Mouse (Mus musculus) testis, postnatal 14 days (tissue): ENCODE measurements around the gene Bcl11a.

ENCODE experiments used
- DNase-seq: peaks from one replicate; pipeline ENCODE4 v3.0.0; 2021; ENCODE audit warnings: low spot score

The Bcl11a gene

DNA sequence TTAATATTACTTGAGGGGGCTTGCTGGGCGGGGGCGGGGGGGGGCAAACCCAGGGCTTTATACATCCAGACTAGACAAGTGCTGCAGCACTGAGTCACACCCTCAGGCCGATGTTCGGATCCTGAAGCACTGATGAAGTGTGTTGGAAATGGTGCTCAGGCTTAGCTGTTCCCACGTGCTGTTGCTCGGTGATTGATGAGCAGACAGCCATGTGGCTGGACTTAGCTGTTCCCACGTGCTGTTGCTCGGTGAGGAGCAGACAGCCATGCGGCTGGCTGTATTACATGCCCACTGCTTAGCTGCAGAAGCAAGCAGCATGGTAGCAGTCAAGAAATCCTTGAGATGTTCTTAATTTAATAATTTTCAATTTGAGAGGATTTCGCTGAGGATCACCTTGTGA is 75.2 kb downstream of the Bcl11a start:
- DNase-seq: no peak

DNA sequence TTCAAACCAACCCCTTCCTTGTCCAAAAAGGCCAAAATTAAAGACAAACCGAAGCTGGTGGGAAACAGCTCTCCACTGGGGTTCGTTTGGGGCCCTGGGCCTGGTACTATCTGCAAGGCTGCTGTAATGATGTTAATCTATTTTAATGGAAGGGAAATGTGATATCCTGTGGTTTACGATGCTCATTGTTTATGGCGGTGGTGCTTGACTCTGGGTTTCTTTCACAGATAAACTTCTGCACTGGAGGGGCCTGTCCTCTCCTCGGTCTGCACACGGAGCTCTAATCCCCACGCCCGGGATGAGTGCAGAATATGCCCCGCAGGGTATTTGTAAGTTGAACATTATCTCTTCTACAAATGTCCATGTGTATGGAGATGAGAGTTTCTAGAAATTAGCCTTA is 80.2 kb downstream of the Bcl11a start:
- DNase-seq: no peak

DNA sequence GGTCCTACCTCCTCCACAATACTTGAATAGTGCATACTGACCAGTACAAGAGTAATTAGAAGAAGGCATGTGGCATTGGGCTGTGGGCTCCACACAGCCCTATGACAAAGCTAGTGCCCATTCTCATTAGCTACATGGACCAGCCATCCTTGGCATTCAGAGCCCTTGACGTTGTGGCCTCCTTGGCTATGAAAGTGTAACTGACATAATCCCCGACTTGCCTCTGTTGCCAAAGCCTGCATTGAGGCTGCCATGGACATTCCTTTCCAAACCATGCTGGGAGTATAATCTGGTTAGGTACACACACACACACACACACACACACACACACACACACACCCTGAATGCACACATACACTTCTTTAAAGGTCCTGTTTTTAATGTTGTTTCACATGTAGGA is 81.8 kb downstream of the Bcl11a start:
- DNase-seq: no peak

DNA sequence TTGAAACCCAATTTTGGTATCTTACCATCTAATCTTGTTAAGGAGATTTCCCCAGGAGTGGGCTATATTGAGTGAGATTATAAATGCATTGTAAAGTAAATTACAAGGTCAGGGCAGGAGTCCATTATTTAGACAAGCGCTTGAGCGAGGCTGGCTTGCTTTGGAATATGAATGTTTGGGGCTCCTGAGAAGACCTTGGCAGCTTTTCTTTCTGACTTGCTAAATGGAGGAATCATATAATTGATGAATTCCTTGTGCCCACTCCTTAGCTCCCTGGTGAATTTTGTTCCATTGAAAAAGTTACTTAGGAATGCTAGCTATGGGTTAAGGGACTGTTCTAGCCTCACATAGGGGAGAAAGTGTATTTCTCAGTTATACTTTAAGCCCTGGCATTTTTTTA is 83.6 kb downstream of the Bcl11a start:
- no peak for DNase-seq

DNA sequence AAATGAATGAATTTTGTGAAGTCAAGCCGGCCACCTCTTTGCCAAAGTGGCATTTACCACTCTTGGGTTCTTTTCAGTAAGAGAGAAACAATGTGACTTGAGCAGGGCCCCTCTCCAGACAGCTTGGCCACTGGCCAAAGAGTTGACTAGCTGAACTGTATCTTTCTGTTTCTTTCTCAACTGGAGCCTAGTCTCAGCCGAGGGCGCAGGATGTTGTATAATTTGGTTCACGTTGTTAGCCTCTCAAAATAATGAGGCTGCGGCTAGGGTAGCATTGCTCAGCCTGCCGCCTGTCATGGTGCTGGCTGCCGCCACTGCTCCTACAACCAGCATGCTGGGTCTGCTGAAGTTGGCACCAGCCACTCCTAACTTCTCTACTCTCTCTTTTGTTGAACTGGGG is 84.2 kb downstream of the Bcl11a start:
- peak; percentile 56 for DNase-seq

- DNase-seq: no peak
Observed at GRCm38 (mm10) chr11:24163072-24163471, 85.2 kb downstream of the Bcl11a start.

- DNase-seq: no peak
Observed at GRCm38 (mm10) chr11:24164065-24164464, 86.2 kb downstream of the Bcl11a start.

- no peak for DNase-seq
Observed at GRCm38 (mm10) chr11:24171675-24172285, 93.9 kb downstream of the Bcl11a start.

DNA sequence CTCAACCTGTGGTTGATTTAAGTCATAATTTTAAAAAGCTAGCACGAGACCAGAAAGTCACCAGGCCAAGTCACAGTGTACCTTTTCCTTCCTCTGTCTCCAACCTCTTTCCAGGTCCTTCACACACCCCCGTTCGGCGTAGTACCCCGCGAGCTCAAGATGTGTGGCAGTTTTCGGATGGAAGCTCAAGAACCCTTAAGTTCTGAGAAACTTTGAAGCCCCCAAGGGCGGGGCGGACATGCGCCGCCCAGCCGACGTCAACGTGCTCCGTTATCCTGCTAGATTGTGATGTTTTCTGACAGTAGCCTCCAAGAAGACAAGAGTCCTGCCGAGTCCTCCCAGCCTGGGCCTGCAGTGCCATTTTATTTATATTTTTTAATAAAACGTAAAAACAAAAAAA is 94.7 kb downstream of the Bcl11a start:
- no peak for DNase-seq

DNA sequence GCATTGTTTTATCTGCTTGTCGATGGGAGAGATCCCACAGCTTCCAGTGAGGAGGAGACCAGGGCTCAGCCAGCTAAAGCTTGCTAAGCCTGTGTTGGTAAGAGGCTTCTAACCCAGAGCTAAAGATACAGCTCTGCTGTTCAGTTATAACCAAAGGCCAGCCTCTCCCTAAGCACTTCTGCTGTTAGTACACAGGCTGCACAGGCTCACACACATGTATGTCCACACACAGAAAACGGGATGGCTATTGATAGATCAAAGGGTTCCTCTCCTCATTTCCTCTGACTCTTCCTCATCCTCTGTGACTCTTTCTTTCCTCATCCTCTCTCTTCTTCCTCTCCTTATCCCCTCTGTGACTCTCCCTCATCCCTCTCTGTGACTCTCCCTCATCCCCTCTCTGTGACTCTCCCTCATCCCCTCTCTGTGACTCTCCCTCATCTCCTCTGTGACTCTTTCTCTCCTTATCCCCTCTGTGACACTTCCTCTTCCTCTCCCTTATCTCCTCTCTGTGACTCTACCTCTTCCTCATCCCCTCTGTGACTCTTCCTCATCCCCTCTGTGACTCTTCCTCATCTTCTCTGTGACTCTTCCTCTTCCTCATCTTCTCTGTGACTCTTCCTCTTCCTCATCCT is 96.4 kb downstream of the Bcl11a start:
- no peak for DNase-seq

DNA sequence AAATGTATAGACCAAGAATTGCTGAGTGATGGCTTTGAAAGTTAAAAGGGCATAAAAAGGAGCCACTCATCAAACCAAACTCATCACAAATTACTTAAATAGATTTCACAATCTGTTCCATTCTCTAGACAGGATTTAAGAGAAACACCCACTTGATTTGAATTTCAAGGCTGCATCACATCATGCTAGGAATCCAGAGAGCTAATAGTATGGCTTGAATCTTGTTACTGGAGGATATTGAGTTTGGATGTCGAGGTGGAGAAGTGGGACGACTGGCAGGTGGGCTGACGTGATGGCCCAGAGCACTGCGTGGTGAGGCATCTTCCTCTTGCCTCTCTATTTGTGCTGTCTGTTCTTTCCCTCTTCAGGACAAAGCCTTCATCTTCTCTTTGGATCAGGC is 99.6 kb downstream of the Bcl11a start:
- no peak for DNase-seq

DNA sequence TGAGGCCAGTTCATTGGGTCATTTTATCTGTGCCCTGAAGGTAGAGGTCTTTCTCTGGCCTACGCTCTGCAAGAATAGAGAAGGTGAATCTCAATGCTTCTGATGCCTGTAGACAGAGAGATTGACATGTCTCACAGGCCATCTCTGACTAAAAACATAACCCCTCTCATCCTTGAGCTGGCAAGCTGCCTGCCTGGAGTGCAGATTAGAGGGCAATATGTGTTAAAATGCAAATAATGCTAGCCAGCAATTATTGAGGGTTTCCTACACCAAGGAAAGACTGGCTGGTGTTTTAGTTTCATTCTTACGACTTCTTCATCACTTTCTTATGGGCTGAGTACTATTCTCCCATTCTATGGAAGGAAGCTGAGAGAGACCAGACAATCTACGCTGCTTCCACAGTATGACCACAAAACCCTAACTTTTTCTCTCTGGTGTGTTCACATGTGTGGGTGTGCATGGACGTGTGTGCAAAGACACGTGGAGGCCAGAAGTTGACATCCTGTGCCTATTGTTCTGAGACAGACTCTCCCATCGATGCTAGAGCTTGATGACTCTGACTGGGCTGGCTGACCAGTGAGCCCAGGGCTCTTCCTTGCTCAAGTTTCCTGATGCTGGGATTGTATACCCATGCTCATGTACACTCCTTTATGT is 101.1 kb downstream of the Bcl11a start:
- no peak for DNase-seq

DNA sequence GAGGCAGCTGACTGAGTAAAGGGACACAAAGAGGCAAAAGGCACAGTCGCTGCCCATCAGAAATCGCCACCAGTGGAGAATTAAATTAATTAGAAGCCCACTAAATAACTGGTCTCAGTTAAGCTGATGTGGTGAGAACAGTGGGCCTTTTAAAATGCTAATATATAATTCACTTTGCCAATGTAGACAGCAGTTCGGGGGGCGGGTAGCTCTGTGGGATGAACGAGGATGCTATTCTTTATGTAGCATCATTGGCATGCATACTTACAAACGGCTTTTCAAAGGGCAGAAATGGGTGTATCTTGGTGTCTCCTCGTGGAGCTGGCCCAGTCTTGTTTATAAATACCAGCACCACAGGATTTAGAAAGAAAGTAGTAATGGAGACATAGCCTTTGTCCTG is 102.2 kb downstream of the Bcl11a start:
- no peak for DNase-seq

DNA sequence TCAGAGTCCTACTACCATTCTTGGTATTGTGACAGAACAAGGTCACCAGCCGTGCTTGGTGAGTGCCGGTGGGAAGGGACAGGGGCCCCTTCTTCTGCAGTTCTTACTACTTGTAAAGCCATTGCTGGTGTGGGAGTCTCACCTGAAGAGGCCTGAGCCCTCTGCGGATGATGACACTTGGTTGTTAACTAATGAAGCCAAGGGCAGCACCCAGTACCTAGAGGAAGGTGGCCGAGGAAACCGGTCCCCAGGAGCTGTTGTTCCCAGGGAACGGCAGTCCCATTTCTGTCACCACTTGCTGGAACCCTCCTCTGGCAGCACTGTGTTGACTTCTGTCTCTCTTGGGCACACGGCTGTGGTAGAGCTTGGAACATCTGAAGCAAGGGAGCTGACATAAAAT is 105.6 kb downstream of the Bcl11a start:
- DNase-seq: no peak

- no peak for DNase-seq
Observed at GRCm38 (mm10) chr11:24184932-24185331, 107.1 kb downstream of the Bcl11a start.

DNA sequence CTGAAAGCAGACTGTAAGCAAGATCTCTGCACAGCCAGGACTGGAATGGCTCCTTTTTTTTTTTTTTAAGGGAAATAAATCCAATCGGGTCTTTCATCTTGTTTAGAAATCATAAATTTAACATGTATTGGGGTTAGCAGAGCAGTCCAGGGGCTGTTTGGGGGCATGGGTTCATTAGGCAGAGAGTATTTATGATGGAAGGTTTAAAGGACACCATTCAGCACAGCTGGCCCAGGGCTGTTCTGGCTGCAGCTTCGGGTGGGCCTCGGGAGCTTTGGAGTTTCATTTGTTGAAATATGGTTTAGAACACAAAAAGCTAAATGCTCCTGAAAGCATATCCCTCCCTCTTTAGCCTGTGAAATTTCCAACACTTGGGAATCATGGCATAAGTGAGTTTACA is 112.6 kb downstream of the Bcl11a start:
- DNase-seq: no peak

GRCm38 (mm10) chr11:24196460-24197190 is 118.8 kb downstream of the Bcl11a start:
- DNase-seq: no peak

GRCm38 (mm10) chr11:24197424-24197823 is 119.6 kb downstream of the Bcl11a start:
- no peak for DNase-seq

DNA sequence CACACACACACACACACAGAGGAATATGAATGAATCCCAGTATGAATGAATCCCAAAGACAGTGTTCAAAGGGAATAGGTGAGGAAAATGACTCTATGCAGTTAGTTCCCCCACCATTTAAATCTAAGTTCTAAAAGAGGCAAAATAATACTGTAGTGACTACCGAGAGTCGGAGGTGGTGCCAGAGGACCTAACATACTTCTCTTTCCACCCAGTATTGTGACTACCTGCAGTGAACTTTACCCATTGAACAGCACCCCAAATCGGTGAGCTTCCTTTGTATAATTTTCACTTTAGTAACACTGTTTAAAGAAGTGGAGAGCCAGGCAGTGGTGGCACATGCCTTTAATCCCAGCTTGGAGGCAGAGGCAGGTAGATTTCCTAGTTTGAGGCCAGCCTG is 121.7 kb downstream of the Bcl11a start:
- DNase-seq: no peak

DNA sequence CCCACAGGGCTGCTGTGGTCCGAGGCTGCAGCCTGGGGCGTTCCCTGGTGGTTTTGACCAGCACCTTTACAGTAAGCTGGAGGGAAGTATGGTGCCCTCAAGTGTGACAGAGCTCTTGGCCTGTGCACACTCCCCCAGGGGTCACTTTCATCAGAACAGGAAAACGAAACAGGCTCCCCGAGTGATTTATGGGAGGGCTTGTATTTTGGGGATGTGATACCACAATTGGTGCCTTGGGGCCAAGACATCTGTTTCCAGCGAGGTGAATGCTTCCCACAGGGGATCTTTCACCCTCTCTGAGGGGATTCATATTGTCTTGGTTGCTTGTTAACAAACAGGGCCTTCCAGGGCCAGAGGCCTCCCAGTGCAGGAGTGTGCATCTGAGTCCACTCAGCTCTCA is 122.5 kb downstream of the Bcl11a start:
- DNase-seq: no peak

DNA sequence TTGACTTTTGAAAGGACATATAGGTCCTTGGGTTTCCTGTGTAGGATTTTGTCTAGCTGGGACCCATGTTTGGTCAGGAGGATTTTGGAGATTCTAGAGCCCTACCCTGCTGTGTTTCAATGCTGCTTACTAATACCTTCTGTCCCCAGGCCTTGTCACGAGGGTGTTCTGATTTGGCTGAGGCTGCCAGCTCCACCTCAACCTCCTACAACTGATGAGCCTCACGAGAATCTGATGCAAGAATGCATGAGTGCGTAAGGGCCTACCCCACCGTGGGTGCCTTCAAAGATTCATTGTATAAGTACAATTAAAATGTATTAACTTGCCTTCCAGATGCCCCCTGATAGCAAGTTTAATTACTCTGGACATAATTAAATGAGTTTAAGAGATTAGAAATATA is 123.4 kb downstream of the Bcl11a start:
- no peak for DNase-seq

GRCm38 (mm10) chr11:24202641-24203361 is 124.9 kb downstream of the Bcl11a start:
- DNase-seq: no peak
